21 mouse cellular contexts compared by ENCODE assay signal in the genomic region with DNA sequence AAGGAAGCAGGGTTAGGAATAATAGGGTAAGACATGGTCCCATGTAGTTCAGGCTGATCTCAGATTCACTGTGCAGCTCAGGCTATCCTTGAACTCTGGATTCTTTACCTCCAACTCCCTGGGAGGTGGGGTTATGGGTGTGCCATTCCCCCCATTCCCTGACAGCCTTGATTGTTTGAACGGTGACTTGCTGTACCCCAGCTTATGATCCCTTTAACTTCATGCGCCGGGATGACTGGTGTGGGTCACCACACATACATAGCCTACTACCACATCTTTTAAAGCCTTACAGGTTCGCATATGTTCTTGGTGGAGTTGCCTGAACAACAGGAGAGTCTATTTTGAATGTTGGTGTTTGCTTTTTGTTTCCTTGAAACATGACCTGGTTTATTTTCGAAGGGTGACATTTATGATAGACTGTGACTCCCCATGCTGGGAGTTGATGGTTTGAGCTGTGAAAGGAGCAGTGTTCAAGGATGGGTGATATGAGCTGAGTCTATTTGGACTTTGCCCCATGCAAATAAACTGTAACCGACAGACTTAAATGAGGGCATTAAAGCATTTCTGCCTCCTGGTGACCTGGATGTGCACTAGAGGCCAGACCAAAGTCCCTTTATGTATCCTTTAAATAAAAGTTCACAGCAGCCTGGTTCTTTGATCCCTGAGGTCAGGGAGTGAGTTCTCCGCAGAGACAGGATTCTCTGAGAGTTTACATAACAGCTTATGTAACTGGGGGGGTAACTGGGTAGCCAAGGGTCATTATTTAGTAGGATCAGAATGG.
DNase-seq lines count a peak whose midpoint lies in the region; ATAC-seq lines count a peak whose summit lies in the region.
"Had no signal": no experiment of that assay in that cellular context is flagged by ENCODE, and none has a peak within 500 bp of the region (broad histone marks: within the 10 kb centered on the region; RNA-seq: fewer than 3 reads in every experiment).

No protein-coding gene starts in this region.

- no peak overlapping the region for H3K4me2 ChIP-seq in kidney, embryonic 15.5 days
- no peak overlapping the region for H3K4me2 ChIP-seq in intestine, embryonic 16.5 days (ENCODE audit: low read depth, low read length)
- H3K4me2 ChIP-seq in stomach, embryonic 15.5 days = no peak overlapping the region
- no peak overlapping the region for H3K4me2 ChIP-seq in midbrain, embryonic 14.5 days (ENCODE audit: low read length)
- H3K4me2 ChIP-seq: forebrain, embryonic 12.5 days; hindbrain, embryonic 15.5 days; limb, embryonic 15.5 days; midbrain, embryonic 15.5 days had no signal

- no peak overlapping the region for H3K9ac ChIP-seq in kidney, embryonic 15.5 days
- H3K9ac ChIP-seq in intestine, embryonic 16.5 days (ENCODE audit: low read depth, low read length) = no peak overlapping the region
- no peak overlapping the region for H3K9ac ChIP-seq in stomach, embryonic 15.5 days
- H3K9ac ChIP-seq in midbrain, embryonic 14.5 days (replicated peaks; ENCODE audit: low read length) = no peak overlapping the region
- H3K9ac ChIP-seq: forebrain, embryonic 12.5 days; hindbrain, embryonic 15.5 days; limb, embryonic 15.5 days; midbrain, embryonic 15.5 days had no signal

- 78% methylated on average over 7 of the region's 7 CpGs for WGBS in kidney, embryonic 15.5 days
- 57% methylated on average over 7 of the region's 7 CpGs for WGBS in intestine, embryonic 16.5 days
- 36% methylated on average over 7 of the region's 7 CpGs for WGBS in large intestine, adult 2 months
- 65% methylated on average over 7 of the region's 7 CpGs for WGBS in stomach, embryonic 15.5 days
- WGBS in midbrain, embryonic 14.5 days = 90% methylated on average over 7 of the region's 7 CpGs

- peaks cover 72% of the 10 kb centered on the region for H3K36me3 ChIP-seq in kidney, embryonic 15.5 days
- no peaks in the 10 kb centered on the region for H3K36me3 ChIP-seq in intestine, embryonic 16.5 days (ENCODE audit: control insufficient read depth, insufficient read depth, low read length)
- H3K36me3 ChIP-seq in stomach, embryonic 15.5 days = 0 out of 2 replicates have a peak, but pooled peaks cover 6% of the 10 kb centered on the region
- H3K36me3 ChIP-seq in midbrain, embryonic 14.5 days (ENCODE audit: control insufficient read depth, insufficient read depth, low read length) = no peaks in the 10 kb centered on the region
- H3K36me3 ChIP-seq: forebrain, embryonic 12.5 days; hindbrain, embryonic 15.5 days; midbrain, embryonic 15.5 days had no signal

- no peak for ATAC-seq in kidney, embryonic 15.5 days (replicated peaks; ENCODE audit: low FRiP score)
- ATAC-seq in intestine, embryonic 16.5 days = peak; percentile 94
- ATAC-seq in stomach, embryonic 15.5 days (ENCODE audit: insufficient read depth, low FRiP score, low read depth) = peak; percentile 48; the same call in 1 of the 2 replicates
- no peak for ATAC-seq in midbrain, embryonic 14.5 days (ENCODE audit: low FRiP score, low TSS enrichment)
- ATAC-seq: midbrain, embryonic 15.5 days had no signal

- H3K4me3 ChIP-seq in kidney, embryonic 15.5 days (replicated peaks) = no peak overlapping the region
- no peak overlapping the region for H3K4me3 ChIP-seq in intestine, embryonic 16.5 days (ENCODE audit: low read length)
- H3K4me3 ChIP-seq in stomach, embryonic 15.5 days (replicated peaks) = no peak overlapping the region
- no peak overlapping the region for H3K4me3 ChIP-seq in midbrain, embryonic 14.5 days (replicated peaks; ENCODE audit: low read depth, low read length)
- H3K4me3 ChIP-seq: forebrain, embryonic 12.5 days; heart, adult 2 months; hindbrain, embryonic 15.5 days; limb, embryonic 15.5 days; midbrain, embryonic 15.5 days; myocyte had no signal

- H3K27ac ChIP-seq in kidney, embryonic 15.5 days = no peak overlapping the region
- H3K27ac ChIP-seq in intestine, embryonic 16.5 days (ENCODE audit: low read length) = peak overlapping the region; percentile 62
- H3K27ac ChIP-seq in stomach, embryonic 15.5 days = no peak overlapping the region
- no peak overlapping the region for H3K27ac ChIP-seq in midbrain, embryonic 14.5 days (replicated peaks; ENCODE audit: low read depth, low read length)
- H3K27ac ChIP-seq: forebrain, embryonic 12.5 days; heart, adult 2 months; hindbrain, embryonic 15.5 days; limb, embryonic 15.5 days; midbrain, embryonic 15.5 days had no signal

- no peaks in the 10 kb centered on the region for H3K9me3 ChIP-seq in kidney, embryonic 15.5 days (replicated peaks)
- H3K9me3 ChIP-seq in intestine, embryonic 16.5 days (ENCODE audit: control insufficient read depth, low read length) = no peaks in the 10 kb centered on the region
- no peaks in the 10 kb centered on the region for H3K9me3 ChIP-seq in stomach, embryonic 15.5 days
- no peaks in the 10 kb centered on the region for H3K9me3 ChIP-seq in midbrain, embryonic 14.5 days (ENCODE audit: control insufficient read depth, low read length)
- H3K9me3 ChIP-seq: forebrain, embryonic 12.5 days; hindbrain, embryonic 15.5 days; limb, embryonic 15.5 days; midbrain, embryonic 15.5 days had no signal

- H3K4me1 ChIP-seq in kidney, embryonic 15.5 days = no peaks in the 10 kb centered on the region
- peaks cover 10% of the 10 kb centered on the region for H3K4me1 ChIP-seq in intestine, embryonic 16.5 days (ENCODE audit: control insufficient read depth, insufficient read depth, low read length)
- no peaks in the 10 kb centered on the region for H3K4me1 ChIP-seq in stomach, embryonic 15.5 days
- no peaks in the 10 kb centered on the region for H3K4me1 ChIP-seq in midbrain, embryonic 14.5 days (ENCODE audit: control insufficient read depth, insufficient read depth, low read length)
- H3K4me1 ChIP-seq: forebrain, embryonic 12.5 days; hindbrain, embryonic 15.5 days; limb, embryonic 15.5 days had no signal

- no peaks in the 10 kb centered on the region for H3K27me3 ChIP-seq in kidney, embryonic 15.5 days
- no peaks in the 10 kb centered on the region for H3K27me3 ChIP-seq in intestine, embryonic 16.5 days (replicated peaks; ENCODE audit: control insufficient read depth, insufficient read depth, low read length)
- H3K27me3 ChIP-seq in stomach, embryonic 15.5 days (replicated peaks) = no peaks in the 10 kb centered on the region
- H3K27me3 ChIP-seq in midbrain, embryonic 14.5 days (ENCODE audit: control insufficient read depth, insufficient read depth, low read length) = no peaks in the 10 kb centered on the region
- H3K27me3 ChIP-seq: forebrain, embryonic 12.5 days; hindbrain, embryonic 15.5 days; limb, embryonic 15.5 days; midbrain, embryonic 15.5 days had no signal

- DNase-seq in kidney, adult 8-10 months = peak; percentile 51 to 89
- peak; percentile 92 for DNase-seq in large intestine, adult 2 months (ENCODE audit: low read depth, low spot score)
- no peak for DNase-seq in adrenal gland, postnatal 10 days
- DNase-seq in spleen, postnatal 36 days (ENCODE audit: low spot score in 2 of 2) = no peak
- DNase-seq in midbrain, embryonic 14.5 days = no peak
- DNase-seq: B cell, adult 2 months; cerebellum, adult 2 months; gastrocnemius, postnatal 14 days; heart, adult 2 months; heart, postnatal 4 days; lung, postnatal 14 days; right cerebral cortex, postnatal 14 days; thymus, postnatal 14 days had no signal

Comparison
In these comparisons a context has a peak if more than half of its experiments do, and no peak if none do; other contexts are left out.
1. DNase-seq: peak in kidney, adult 8-10 months (2 of 2) and large intestine, adult 2 months (single experiment); none in adrenal gland, postnatal 10 days (single experiment), spleen, postnatal 36 days (0 of 2) and midbrain, embryonic 14.5 days (single experiment).
2. ATAC-seq: peak in intestine, embryonic 16.5 days (single experiment) and stomach, embryonic 15.5 days (single experiment); none in kidney, embryonic 15.5 days (single experiment) and midbrain, embryonic 14.5 days (single experiment).